ENCODE assay signal across 8 mouse cellular contexts in the genomic region with DNA sequence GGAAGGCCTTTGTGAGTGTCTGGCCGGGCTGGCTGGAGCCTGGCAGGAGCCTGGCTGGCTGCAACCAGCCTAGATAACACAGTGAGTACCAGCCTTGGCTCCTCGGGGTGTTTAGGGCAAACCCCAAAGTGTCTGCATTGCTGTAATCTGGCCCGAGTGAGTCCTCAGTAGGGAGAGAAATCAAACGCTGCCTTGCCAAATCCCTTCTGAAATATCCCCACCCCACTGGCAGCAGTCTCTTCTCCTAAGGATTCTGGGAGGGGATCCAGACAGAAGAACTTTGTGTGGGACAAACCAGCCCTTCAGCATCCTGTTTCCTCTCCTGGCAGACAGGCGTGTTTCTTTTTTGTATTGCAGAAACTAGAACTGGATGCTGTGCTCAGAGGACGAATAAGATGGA.
DNase-seq lines count a peak whose midpoint lies in the region; ATAC-seq and TF ChIP-seq lines count a peak whose summit lies in the region.

No protein-coding gene starts in this region.

- no peak for ATAC-seq in forebrain, embryonic 11.5 days (replicated peaks; ENCODE audit: low FRiP score)
- no peak for ATAC-seq in lung, postnatal 0 days

- no peaks in the 10 kb centered on the region for H3K9me3 ChIP-seq in forebrain, embryonic 10.5 days
- no peaks in the 10 kb centered on the region for H3K9me3 ChIP-seq in forebrain, embryonic 11.5 days (ENCODE audit: control insufficient read depth, low read length)
- H3K9me3 ChIP-seq in lung, postnatal 0 days (ENCODE audit: low read length): no peaks in the 10 kb centered on the region

- no peak for TF ChIP-seq EP300 in lung, postnatal 0 days (IDR thresholded peaks at IDR 0.05)

- peak overlapping the region; percentile 6; the same call in 1 of the 2 replicates for H3K4me3 ChIP-seq in forebrain, embryonic 10.5 days
- no peak overlapping the region for H3K4me3 ChIP-seq in forebrain, embryonic 11.5 days (ENCODE audit: low read depth, low read length)
- H3K4me3 ChIP-seq in lung, postnatal 0 days (ENCODE audit: low read depth, low read length): no peak overlapping the region

- TF ChIP-seq CTCF in lung, postnatal 0 days (IDR thresholded peaks at IDR 0.05): no peak

- no peak overlapping the region; the same call in 1 of the 2 replicates for H3K9ac ChIP-seq in forebrain, embryonic 11.5 days (ENCODE audit: low read length)
- no peak overlapping the region for H3K9ac ChIP-seq in lung, postnatal 0 days (replicated peaks; ENCODE audit: low read depth)

- WGBS in forebrain, embryonic 10.5 days: 16% methylated on average over 6 of the region's 6 CpGs
- WGBS in forebrain, embryonic 11.5 days: 9% methylated on average over 6 of the region's 6 CpGs
- 10% methylated on average over 6 of the region's 6 CpGs for WGBS in lung, postnatal 0 days

- peaks cover 12% of the 10 kb centered on the region for H3K4me1 ChIP-seq in forebrain, embryonic 10.5 days
- H3K4me1 ChIP-seq in forebrain, embryonic 11.5 days (replicated peaks; ENCODE audit: control insufficient read depth, insufficient read depth, low read length): no peaks in the 10 kb centered on the region
- no peaks in the 10 kb centered on the region for H3K4me1 ChIP-seq in lung, postnatal 0 days (ENCODE audit: insufficient read depth, low read depth, low read length)

- H3K36me3 ChIP-seq in forebrain, embryonic 10.5 days (replicated peaks): no peaks in the 10 kb centered on the region
- no peaks in the 10 kb centered on the region for H3K36me3 ChIP-seq in forebrain, embryonic 11.5 days (ENCODE audit: control insufficient read depth, insufficient read depth, low read length)
- H3K36me3 ChIP-seq in lung, postnatal 0 days (ENCODE audit: insufficient read depth, low read length): no peaks in the 10 kb centered on the region

- H3K27ac ChIP-seq in forebrain, embryonic 10.5 days: peak overlapping the region; percentile 69; the same call in 1 of the 2 replicates
- H3K27ac ChIP-seq in forebrain, embryonic 11.5 days (ENCODE audit: low read depth, low read length): no peak overlapping the region
- H3K27ac ChIP-seq in lung, postnatal 0 days (ENCODE audit: low read length): no peak overlapping the region

- DNase-seq in forebrain, embryonic 10.5 days (ENCODE audit: extremely low spot score, low spot score): no peak
- DNase-seq in forebrain, embryonic 11.5 days (ENCODE audit: low spot score): no peak
- DNase-seq in embryo, embryonic 10.5 days (ENCODE audit: low spot score): peak; percentile 40
- DNase-seq in gonadal fat pad, adult 2 months (ENCODE audit: low read depth): peak; percentile 2
- DNase-seq in kidney, postnatal 4 days: peak; percentile 23 to 37
- peak; percentile 73 for DNase-seq in lung, postnatal 0 days (ENCODE audit: low spot score)
- DNase-seq in right cerebral cortex, postnatal 25 days: peak; percentile 72
- no peak for DNase-seq in T-cell, adult 2 months (ENCODE audit: low spot score)

- no peak overlapping the region for H3K4me2 ChIP-seq in forebrain, embryonic 11.5 days (ENCODE audit: low read depth, low read length, severe bottlenecking)
- no peak overlapping the region for H3K4me2 ChIP-seq in lung, postnatal 0 days (replicated peaks; ENCODE audit: low read depth, low read length)

- no peaks in the 10 kb centered on the region for H3K27me3 ChIP-seq in forebrain, embryonic 10.5 days (ENCODE audit: poor library complexity, severe bottlenecking)
- H3K27me3 ChIP-seq in forebrain, embryonic 11.5 days (ENCODE audit: control insufficient read depth, insufficient read depth, low read length): no peaks in the 10 kb centered on the region
- H3K27me3 ChIP-seq in lung, postnatal 0 days (replicated peaks; ENCODE audit: insufficient read depth, low read length): no peaks in the 10 kb centered on the region

Comparison
In these comparisons a context has a peak if more than half of its experiments do, and no peak if none do; other contexts are left out.
1. DNase-seq: peak in embryo, embryonic 10.5 days (single experiment), gonadal fat pad, adult 2 months (single experiment), kidney, postnatal 4 days (2 of 2), lung, postnatal 0 days (single experiment) and right cerebral cortex, postnatal 25 days (single experiment); none in forebrain, embryonic 10.5 days (single experiment), forebrain, embryonic 11.5 days (single experiment) and T-cell, adult 2 months (single experiment).